Mouse (Mus musculus) T-cell, adult 2 months (primary cell): ENCODE data around the gene Snf8.
A peak's percentile ranks its signal among the peaks of the same experiment; 100 is the strongest.

ENCODE experiments used
- DNase-seq: peaks from one replicate; pipeline ENCODE4 v3.0.0; 2022; ENCODE audit warnings: low spot score

Gene Snf8

DNA sequence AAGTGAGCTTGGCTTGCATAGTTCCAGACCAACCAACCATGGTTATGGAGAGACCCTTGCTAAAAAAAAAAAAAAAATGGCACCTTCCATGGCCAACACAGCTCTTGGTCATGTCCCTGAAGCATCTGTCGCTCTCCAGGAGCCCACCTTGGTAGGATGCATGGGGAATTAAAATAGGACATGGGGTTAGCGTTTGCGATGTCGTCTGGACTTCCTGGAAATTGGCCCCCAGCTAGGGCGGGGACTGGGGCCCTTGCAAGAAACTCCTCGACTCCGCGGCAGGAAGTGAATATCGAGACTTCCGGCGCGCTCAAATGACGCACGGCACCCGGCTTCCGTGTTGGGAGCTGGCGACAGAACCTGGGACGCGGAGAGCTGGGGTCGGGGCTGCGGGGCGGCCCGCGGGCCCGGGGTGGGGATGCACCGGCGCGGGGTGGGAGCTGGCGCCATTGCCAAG is at the start of gene Snf8:
Gene Snf8, plus strand, starts transcription at position 290 of the 457 bp plus-strand sequence.
- DNase-seq: peak; percentile 93

DNA sequence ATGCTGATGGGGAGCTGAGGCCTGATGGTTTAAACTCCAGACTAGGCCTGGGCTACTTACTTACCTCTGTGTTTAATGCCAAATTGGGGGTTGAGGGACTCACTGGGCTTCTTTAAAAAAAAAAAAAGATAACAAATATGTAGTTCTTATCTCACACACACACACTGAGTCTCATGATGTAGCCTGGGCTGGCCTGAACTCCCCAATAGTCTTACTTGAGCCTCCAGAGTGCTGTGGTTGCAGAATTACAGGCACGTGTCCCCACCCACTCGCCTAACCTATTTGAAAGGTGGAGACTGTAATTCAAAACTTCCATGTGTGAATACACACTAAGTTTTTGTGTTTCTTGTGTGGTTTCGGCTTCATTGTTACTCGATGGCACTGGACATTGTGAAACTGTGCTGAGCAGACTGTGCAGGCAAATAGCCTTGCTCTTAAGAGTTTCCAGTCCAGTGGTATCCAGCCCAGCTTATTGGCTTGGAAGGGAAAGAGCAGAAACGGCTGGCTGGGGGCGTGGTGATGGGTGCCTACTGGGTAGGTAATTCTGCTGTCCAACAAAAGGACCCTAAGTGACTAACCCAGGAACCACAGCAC is 46.7 kb upstream of the Snf8 start:
- no peak for DNase-seq

DNA sequence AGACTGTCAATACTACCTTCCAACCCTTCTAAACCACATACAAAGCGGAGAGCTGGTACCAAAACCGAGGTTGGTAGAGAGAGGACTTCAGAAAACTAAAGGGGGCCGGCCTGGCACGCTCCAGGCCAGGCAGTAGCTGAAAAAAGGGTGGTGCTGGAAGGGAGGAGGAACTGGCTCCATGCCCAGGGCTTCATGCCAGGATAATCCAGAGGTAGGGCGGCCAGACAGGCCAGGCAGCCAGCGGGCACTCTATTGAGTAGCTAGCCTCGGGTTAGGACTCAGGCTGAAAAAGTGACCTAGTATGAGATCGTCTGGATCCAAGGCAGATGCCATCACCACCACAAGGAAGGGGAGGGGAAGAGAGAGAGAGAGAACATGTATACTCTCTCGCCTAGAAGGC is 46.2 kb upstream of the Snf8 start:
- no peak for DNase-seq

DNA sequence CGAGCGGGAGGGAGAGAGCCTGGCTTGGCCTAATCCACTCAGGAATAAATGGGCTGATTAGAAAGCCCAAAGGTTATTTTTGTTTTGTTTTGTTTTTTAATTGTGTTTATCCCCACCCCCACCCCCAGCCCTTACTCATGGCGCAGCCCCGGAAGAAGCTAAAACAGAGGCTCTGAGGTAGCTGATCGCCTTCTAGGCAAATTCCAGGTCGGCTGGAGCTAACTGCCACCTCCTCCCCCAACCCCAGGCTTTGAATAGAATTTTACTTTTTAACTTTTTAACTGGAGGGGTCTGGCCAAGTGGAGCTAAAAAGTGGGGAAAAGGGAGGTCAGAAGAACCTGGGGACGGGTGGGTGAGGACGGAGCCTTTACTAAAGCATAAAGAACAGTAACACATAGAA is 44.8 kb upstream of the Snf8 start:
- no peak for DNase-seq

DNA sequence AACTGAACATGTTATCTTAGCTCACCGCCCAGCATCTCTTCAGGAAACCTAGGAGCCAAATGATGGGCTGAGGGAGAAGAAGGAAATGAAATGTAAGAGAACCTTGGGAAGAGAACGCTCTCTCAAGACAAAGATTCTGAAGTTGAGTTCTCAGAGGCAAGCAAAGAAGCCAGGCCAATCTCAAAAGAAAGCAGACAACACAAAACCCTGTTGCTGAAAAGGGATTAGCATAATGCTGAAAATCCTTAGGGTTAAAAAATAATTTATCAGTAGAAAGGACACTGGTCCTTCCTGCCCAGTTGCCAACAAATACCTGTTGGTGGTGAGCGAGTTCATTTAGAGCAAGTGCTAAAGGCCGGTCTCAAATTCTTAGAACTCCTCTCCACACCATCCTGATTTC is 44.3 kb upstream of the Snf8 start:
- no peak for DNase-seq

DNA sequence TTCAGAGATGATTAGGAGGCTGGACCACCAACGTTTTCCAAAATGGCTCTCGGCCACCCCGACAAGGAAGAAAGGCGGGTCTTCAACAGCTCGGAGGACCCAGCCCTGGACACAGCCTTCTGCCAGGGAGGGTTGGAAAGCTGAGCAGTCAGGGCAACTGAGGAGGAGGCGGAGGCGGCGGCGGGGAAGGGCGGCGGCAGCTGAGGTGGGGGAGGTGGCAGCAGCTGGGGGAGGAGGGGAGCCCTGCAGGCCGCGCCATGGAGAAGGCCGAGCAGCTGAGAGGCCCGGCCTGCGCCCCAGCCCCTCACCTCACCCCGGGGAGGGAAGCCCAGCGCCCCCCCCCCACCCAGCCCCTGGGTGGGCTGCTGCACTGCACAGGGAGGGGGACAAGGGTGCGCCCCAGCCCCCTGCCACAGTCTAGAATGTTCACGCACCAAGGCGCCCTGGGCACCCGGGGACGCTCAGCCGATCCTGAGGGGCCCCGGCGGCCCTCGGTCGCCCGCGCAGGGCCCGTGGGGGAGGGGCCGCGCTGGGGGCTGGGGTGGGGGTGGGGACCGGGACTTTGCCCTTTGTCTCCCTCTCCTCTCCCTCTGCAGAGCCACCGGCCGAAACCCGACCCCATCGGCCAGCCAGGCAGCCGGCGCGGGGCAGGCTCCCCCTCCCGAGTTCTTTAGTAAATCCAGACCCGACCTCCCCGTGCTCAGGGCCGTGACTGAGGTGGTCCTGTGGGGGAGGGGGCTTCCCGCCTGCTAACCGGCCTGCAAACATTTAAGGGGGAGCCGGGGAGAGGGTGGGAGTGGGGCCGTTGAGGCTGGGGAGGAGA is 43.6 kb upstream of the Snf8 start:
- no peak for DNase-seq

DNA sequence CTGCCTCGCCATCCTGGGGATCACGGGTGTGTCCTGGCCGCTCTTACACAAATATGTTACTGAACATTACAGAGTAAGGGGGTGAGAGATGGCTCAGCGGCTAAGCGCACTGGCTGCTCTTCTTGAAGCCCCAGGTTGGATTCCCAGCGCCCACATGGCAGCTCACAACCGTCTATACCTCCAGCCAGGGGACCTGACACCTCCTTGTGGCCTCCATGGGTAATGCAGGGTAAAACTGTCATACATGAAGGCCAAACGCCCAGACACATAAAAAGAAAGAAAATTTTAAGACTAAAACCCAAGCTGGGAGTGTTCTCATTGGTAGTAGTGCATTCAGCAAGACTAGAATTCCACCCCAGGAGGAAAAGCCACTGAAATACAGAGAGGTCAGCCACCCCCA is 40.5 kb upstream of the Snf8 start:
- DNase-seq: no peak

DNA sequence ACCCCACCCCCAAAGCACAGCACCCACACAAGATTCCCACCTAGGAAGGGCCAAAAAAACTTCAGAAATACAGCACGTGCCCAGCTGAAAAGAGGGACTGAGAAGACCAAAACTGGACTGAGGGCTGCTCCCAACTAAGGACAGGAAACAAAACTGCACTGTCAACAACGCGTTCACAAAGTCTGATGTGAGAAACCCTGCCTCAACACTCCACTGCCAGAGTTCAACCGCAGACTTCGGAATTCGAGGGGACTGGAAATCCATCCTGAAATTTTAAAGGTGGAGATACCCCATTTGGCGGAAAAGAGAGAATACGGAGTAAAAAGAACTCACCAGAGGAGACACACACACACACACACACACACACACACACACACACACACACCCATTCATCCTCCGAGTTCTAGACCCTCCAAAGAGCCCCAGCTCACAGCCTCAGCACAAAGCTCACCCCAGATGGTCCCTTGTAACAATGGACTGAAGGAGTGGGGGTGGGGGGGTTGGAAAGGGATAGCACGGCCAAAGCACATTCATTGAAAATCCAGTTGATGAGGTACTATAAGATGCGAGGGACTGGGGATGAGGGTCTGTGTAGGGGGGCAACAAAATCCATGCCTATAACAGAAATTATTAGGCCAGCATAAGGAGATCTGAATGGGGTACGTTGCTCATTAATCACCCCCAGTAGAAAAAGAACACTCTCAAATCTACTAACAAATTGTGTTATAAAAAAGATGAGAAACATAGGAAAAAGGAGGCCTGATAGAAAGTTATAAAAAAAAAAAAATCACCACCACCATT is 31.4 kb upstream of the Snf8 start:
- DNase-seq: no peak

DNA sequence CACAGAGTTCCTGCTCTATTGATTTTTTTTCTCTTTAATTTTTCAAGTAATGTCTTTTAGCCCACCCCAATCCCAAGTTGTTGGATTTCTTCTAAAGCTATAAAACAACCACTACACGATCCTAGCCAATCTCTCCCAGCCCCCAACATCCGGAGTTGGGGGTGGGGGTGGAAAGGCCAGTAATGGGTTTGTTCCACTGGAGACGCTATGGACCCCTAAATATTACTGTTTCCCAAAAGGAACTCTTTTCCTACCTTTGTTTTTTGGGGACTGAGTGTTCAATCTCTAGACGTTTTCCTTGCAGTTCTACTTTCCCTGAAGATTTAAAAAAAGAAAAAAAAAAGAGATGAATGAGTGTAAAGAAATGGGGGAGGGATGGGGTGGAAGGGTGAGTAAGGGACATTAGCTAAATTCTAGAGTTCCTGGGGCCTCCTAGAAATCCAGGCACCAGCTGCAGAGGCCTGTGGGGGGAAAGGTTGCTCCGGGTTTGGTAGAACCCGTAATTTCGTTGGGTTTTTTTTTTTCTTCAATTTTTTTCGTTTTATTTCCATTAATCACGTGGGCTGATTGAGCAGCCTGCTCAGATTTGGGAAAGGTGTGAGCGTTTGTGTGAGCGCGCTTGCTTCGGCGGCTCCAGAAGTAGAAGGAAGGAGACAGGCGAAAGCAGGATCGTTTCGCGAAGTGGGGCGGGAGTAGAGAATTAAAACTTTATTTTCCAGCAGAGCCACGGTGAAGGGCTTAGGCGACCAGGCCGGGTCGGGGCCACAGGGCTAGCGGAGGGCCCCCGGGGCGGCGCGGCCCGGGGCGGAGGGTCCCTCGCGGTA is 30.5 kb upstream of the Snf8 start:
- no peak for DNase-seq

DNA sequence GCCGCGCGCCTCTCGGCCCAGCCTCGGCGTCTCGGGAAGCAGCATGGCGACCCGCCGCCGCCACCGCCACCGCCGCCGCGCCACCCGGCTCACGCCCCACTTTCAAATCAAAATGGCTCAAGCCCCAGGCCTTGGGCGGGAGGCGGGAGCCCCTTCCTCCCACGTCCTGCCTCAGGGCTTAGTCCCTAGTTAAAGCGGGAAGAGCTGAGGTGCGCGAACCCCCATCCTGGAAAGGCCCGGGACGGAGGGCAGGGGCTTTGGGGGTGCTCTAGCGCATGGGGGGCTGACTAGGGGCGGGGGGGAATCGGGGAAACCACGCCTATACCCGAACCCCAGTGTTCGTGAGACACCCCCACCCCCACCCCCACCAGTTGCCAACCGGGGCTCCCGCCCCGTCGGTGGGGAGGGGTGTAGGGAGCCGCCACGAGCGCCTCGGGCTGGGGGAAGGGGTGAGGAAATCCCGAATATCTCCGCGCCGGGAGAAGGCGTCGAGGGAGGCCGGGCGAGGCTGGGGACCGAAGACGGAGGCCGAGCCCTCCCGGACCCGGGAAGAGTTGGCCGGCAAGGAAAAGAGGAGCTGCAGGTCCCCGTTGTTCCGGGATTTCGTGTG is 29.8 kb upstream of the Snf8 start:
- no peak for DNase-seq

DNA sequence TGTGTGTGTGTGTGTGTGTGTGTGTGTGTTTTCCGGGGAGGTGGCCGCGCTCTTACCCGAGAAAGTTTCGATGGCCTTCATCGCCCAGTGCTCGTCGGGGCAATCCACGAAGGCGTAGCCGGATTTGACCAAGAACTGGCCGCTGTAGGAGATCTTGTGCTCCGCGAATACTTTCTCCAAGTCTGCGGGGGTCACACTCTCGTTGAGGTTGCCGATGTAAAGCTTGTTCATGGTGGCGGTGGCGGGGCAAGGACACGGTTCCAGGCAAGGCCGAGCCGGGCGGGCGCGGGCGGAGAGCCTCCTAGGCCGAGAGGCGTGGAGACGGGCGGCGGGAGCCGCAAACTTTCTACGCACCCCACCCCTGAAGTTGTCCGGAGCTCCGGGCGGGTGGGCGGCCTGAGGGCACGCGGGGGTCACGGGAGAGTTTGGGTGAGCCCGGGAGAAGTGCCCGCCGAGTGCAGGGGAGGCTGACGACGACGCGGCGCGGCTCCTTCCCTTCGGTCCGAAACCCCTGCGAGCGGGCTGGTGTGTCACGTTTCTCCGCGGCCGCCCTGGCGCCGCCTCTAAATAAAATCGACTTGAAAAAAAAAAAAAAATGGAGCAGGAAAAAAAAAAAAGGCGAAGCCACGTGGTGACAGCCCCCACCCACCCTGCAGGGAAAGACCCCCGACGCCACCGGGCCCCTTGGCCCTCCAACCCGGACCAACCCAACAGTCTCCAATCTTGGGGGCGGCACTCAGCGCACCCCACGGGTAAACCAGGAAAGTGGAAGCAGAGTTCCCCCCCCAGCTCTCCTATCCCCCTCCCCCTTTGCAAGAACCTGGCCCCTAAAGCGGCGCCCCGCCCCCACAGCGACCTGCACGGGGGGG is 29.0 kb upstream of the Snf8 start, which contains the start of gene Igf2bp1:
Gene Igf2bp1, minus strand, starts transcription at position 538 of the 869 bp plus-strand sequence.
- no peak for DNase-seq

DNA sequence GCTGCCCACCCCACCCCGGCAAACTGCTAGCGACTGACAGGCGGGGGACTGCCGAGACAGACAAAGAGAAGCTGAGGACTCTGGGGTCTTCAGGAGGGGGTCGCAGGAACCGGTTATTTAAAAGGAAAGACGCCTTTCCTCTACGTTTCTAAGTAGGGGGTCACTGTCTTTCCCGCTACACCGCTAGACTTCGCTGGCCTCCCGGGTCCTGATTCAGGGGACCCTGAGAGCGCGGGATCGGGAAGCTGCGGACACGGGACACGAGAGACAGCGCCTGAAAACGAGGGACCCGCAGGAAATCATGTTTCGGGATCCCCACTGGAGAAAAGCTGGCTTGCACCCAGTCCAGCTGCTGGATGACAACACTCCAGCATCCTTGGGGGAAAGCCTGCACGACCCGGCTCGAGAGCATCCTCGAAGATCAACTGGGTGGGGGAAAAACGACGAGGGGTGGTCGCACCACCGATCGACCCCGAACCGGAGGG is 28.3 kb upstream of the Snf8 start:
- DNase-seq: no peak

DNA sequence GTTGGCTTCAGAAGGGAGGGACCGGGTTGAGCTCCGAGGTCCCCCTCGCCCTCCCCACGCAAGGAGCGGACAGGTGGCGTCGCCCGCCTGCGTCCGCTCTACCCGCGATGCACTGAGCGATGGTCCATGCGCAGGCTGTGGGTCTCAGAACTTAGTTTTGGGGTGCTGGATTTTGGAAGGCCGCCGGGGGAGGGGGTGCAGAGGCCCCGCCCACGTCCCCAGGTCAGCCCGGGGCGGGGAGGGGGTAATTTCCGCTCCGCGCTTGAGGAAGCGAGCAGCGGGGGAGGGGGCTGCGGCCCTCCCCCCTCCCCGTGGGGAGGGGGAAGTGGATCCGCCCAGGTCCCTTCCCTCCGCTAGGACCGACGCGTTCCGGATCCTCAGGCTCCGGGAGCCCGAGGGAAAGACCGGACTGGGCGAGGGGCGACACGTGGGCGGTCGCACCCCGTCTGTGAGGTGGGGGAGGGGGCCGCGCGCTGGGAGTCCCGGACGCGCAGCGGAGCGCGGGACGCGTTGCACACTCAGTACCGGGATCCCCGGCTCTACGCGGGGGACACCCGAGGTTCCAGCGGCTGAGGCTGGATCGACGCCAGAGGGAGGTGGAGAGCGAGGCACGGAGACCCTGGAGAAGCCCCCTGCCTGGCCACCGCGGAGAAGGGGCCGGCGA is 27.7 kb upstream of the Snf8 start:
- DNase-seq: no peak

DNA sequence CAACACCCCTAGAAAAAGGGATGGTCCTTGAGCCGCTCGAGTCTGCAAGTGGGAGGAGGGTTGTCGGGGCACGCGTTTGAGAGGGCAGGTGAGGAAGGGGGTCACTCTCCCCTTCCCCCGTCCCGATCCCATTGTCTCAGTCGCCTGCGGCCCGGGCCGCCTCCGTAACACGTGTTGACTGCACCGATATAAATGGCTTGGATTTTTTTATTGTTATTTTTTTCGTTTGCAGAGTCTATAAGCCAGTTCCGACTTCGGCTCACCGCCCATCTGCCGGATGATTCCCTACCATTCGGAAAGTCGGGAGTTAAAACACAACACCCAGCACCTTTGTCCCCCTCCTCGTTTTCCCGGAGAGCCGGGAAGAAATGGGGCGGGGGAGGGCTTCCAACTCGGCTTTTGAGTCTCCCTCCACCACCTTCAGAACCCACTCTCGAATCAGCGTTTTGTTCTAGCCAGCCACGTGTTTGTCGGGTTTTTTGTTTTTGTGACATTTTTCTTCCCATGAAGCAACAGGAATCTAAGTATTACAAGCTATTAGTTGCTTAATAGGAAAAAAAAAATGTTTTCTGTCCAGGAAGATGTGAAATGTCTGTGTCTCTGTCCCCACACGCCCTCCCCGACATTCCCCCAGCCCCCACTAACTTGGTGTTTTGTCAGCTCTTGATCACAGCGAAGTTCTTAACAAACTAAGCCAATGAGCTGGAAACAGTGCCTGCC is 27.0 kb upstream of the Snf8 start:
- DNase-seq: no peak

DNA sequence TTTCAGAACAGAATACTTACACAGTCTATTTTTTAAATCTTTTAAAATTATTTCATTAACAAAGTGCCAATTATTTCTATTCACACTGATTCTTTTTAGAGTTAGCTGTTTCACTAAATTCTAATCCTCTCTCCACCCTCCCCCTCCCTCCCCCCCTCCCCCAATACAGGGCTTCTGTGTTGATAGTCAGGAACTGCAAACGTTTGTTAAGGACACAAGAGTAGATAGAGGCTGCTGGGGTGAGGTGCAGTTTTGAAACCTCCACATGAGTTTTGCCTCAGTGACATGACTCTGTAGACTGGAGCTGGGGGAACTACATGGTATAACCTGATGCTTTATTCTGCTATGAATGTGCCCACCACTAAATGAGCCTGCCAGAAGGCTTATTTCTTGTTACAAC is 25.9 kb upstream of the Snf8 start:
- no peak for DNase-seq

DNA sequence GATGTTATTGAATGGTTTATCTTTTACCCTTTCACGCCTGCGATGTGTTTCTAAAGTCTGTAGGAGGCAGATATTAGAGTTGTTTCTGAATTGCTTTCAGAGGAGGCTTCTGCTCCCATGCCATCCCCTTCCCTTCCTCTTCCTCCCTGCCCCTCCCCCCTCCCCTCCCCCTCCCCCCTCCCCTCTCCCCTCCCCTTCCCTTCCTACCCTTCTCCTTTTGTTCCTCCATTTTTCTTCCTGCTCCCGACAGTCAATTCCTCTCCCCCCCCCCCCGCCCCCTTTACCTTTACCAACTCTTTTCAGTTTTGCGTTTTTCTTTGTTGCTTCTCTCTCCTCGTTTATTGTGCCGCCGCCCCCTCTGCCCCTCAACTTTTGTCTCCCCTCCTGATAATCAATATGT is 22.7 kb upstream of the Snf8 start:
- no peak for DNase-seq

DNA sequence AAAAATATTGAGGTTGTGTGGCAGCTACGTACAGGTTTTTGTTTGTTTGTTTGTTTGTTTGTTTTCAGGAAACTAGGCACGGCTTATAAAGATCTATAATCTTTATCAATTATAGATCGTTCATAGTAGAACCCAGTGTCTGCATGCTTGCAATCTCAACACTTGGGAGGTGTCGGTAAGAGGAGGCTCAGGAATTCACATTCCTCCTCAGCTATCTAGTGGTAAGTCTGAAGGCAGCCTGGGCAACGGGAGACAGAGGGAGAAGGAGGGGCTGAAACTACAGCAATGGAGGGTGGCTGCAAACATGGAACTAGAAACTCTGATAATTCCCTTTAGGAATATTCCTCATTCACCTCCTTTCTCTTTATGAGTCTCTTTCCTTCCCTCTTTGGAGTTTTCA is 19.3 kb upstream of the Snf8 start:
- DNase-seq: no peak

DNA sequence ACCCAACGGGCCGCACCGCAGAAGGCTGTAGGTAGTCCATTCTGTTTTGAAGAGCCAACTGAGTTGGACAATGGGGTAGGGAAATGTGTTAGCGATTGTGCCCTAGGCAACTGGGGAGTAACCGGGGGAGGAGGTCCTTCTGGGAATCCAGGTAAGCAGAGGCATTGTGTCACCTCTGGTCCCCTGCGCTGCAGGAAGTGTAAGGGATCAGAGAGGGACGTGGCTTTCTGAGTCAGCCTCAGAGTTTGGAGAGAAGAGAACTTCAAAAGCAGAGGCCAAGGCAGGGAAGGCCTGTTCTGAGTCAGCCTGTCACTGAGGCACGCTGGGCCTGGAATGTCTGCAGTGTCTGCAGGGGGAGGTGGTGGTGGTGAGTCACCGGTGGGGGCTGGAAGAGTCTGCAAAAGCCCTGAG is 16.7 kb upstream of the Snf8 start:
- no peak for DNase-seq

DNA sequence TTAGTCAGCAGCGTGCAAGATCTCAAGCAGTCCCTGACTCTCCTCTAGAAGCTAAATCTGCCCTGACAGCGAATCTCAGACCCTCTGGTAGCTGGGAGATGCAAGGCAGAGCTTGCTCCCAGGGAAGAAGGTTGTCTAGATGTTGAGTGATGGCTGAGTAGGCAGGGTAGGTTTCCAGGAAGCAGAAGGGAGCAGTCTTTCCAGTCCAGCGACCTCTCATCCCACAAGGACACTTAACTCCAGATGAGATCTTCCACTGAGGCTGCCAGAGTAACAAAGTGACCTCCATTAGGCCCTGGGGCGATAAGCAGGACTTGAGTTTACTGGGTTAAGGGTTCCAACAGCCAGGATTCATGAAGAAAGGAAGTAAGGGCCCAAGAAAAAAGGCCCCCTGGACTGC is 14.1 kb upstream of the Snf8 start:
- no peak for DNase-seq
